Mouse (Mus musculus) neural tube, embryonic 11.5 days (tissue): ENCODE results near the gene Atp6v0b. TPM values are rescaled to one million over a fixed set of nuclear protein-coding genes. Genes with fewer than 3 reads are reported as not detected.

Experiments used
- ATAC-seq: fragments of 200-750 bp; cut with Nextera tagmentation; 2 replicates; pipeline ENCODE4 v1.8.0; 2017; ENCODE audit warnings: moderate number of reproducible peaks, mild to moderate bottlenecking, moderate TSS enrichment, moderate library complexity; ENCODE audit not compliant: insufficient read depth, low FRiP score, low TSS enrichment
- DNase-seq: peaks from one replicate; pipeline ENCODE4 v3.0.0-alpha.2; 2015; ENCODE audit warnings: low spot score
- H3K27ac ChIP-seq: fragments of 300-500 bp; sonication (generic); 2 replicates; pipeline ENCODE4 v1.5.1; 2014; ENCODE audit warnings: low read depth, mild to moderate bottlenecking, low read length
- H3K27me3 ChIP-seq: fragments of 300-500 bp; sonication (generic); 2 replicates; pipeline ENCODE4 v1.6.1; 2014; ENCODE audit warnings: mild to moderate bottlenecking, low read length, mixed read lengths; ENCODE audit not compliant: control insufficient read depth, insufficient read depth
- H3K36me3 ChIP-seq: fragments of 300-500 bp; sonication (generic); 2 replicates; pipeline ENCODE4 v1.6.1; 2014; ENCODE audit warnings: mild to moderate bottlenecking, low read length, moderate library complexity, mixed read lengths; ENCODE audit not compliant: control insufficient read depth, insufficient read depth
- H3K4me1 ChIP-seq: fragments of 300-500 bp; sonication (generic); 2 replicates; pipeline ENCODE4 v1.6.1; 2014; ENCODE audit warnings: low read length, mixed read lengths; ENCODE audit not compliant: control insufficient read depth, insufficient read depth
- H3K4me2 ChIP-seq: fragments of 300-500 bp; sonication (generic); 2 replicates; pipeline ENCODE4 v1.6.1; 2014; ENCODE audit warnings: low read depth, mild to moderate bottlenecking, moderate library complexity
- H3K4me3 ChIP-seq: fragments of 300-500 bp; sonication (generic); 2 replicates; pipeline ENCODE4 v1.5.1; 2014; ENCODE audit warnings: low read depth, low read length
- H3K9ac ChIP-seq: fragments of 300-500 bp; sonication (generic); 2 replicates; pipeline ENCODE4 v1.6.1; 2014; ENCODE audit warnings: mild to moderate bottlenecking, low read length
- H3K9me3 ChIP-seq: fragments of 300-500 bp; sonication (generic); 2 replicates; pipeline ENCODE4 v1.6.1; 2016; ENCODE audit warnings: low read length; ENCODE audit not compliant: control insufficient read depth
- WGBS: fragments of 180-500 bp; shearing (Covaris S2); extraction: QIAGEN DNeasy Blood & Tissue Kit; methylation state at CpG from one replicate; pipeline ENCODE4 v1.1.7; 2014; 5-methylcytosine and 5-hydroxymethylcytosine counted together
- polyA plus RNA-seq: library from polyadenylated mRNA; unstranded; fragments of >200 nt; fragmentation: Nextera tagmentation; extraction: Ambion mirVana; gene quantifications from 2 replicates; pipeline ENCODE4 v1.2.1, GENCODE M21; 2014

The Atp6v0b gene
- polyA plus RNA-seq, 1 experiment from 2014 or later = 249 TPM

DNA sequence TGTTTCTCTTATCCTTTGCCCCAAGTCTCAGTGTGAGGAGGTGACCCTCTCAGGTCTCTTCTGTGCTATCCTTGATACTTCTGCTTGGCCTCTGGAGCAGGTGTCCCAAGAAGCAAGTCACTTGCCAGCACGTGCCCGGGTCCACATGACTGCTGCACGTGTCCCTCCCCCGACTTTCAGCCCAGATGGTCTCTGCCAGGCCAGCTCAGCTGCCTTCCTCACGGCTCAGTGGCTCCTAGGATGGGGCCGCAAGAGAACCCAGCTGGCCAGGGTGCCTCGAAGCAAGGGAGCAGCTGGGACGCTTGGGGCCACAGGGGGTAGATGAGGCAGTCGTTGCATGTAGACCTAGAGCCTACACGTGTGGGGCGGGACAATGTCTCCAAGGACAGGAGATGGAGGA, 41.8 kb downstream of the Atp6v0b start:
- Histone ChIP-seq H3K27ac (no peak overlapping the region), H3K4me1 (no peaks in the 10 kb centered on the region), H3K4me3 (no peak overlapping the region), H3K4me2 (no peak overlapping the region), H3K9me3 (no peaks in the 10 kb centered on the region), H3K27me3 (no peaks in the 10 kb centered on the region), H3K36me3 (no peaks in the 10 kb centered on the region), H3K9ac (no peak overlapping the region)
- DNase-seq (no peak), ATAC-seq (no peak)
- 76% methylated on average over 11 of the region's 11 CpGs for WGBS

GRCm38 (mm10) chr4:117844467-117844866, 42.7 kb downstream of the Atp6v0b start:
- no peak for ATAC-seq

GRCm38 (mm10) chr4:117843101-117843500, 44.0 kb downstream of the Atp6v0b start:
- H3K27me3 ChIP-seq = no peaks in the 10 kb centered on the region
- ATAC-seq (no peak), DNase-seq (no peak)
- H3K9ac ChIP-seq = no peak overlapping the region
- no peaks in the 10 kb centered on the region for H3K9me3 ChIP-seq
- H3K27ac ChIP-seq = no peak overlapping the region
- no peak overlapping the region for H3K4me2 ChIP-seq
- H3K4me3 ChIP-seq = no peak overlapping the region
- no peaks in the 10 kb centered on the region for H3K36me3 ChIP-seq
- H3K4me1 ChIP-seq = no peaks in the 10 kb centered on the region
- 88% methylated on average over 5 of the region's 5 CpGs for WGBS

More at GRCm38 (mm10) chr4:117844467-117844866, 42.7 kb downstream of the Atp6v0b start:
- Histone ChIP-seq H3K9ac (no peak overlapping the region), H3K27me3 (no peaks in the 10 kb centered on the region), H3K4me3 (no peak overlapping the region), H3K4me1 (no peaks in the 10 kb centered on the region), H3K9me3 (no peaks in the 10 kb centered on the region), H3K36me3 (no peaks in the 10 kb centered on the region), H3K27ac (no peak overlapping the region), H3K4me2 (no peak overlapping the region)
- WGBS = 91% methylated on average over 5 of the region's 5 CpGs
- DNase-seq = no peak

GRCm38 (mm10) chr4:117841566-117841965, 45.6 kb downstream of the Atp6v0b start:
- Histone ChIP-seq H3K36me3 (no peaks in the 10 kb centered on the region), H3K4me2 (no peak overlapping the region), H3K27ac (no peak overlapping the region), H3K27me3 (no peaks in the 10 kb centered on the region), H3K9me3 (no peaks in the 10 kb centered on the region), H3K4me3 (no peak overlapping the region), H3K4me1 (no peaks in the 10 kb centered on the region), H3K9ac (no peak overlapping the region)
- WGBS = 66% methylated on average over 3 of the region's 3 CpGs
- no peak for ATAC-seq
- DNase-seq = no peak

DNA sequence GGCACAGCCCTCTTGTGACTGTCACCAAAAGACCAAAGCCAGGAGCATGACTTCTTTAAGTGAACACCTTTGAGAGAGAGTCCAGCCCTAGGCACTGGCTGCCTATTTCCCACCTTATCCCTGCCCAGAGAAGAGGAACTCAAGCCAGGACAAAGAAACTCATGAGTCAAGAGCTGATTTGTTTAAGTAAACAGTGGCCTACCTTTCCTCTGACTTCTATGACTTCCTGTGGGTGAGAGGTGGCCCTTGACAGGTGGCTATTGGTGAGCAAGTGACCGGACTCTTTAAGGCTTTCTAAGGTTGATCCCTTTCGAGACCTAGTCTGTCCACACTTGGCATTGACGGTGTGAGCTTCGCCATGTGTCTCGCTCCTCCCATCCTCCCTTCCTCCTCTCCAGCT, 46.3 kb downstream of the Atp6v0b start:
- ATAC-seq = no peak
- DNase-seq = no peak
- no peak overlapping the region for H3K4me2 ChIP-seq
- no peak overlapping the region for H3K4me3 ChIP-seq
- no peaks in the 10 kb centered on the region for H3K36me3 ChIP-seq
- WGBS = 94% methylated on average over 5 of the region's 5 CpGs
- H3K9me3 ChIP-seq = no peaks in the 10 kb centered on the region
- no peaks in the 10 kb centered on the region for H3K4me1 ChIP-seq
- no peak overlapping the region for H3K27ac ChIP-seq
- H3K27me3 ChIP-seq = no peaks in the 10 kb centered on the region
- H3K9ac ChIP-seq = no peak overlapping the region

DNA sequence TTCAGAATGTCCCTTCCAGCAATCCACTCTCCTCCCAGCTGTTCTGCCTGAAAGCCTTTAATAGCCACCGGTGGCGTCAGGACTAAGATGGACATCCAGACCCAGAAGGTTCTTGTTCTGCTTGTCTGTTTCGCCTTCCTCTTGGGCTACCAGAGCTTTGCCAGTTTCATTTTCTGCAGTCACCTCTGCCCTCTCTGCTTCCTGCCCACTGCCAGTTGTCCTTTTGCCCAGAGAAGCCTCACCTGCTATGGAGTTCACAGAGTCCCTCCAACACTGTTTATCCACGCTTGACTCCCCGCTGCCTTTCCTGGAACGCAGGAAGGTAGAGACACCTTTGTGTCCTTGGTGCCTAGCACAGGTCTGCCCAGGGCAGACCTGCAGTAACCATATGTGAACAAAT, 47.8 kb downstream of the Atp6v0b start:
- H3K4me1 ChIP-seq = peaks cover 4% of the 10 kb centered on the region; the same call in 1 of the 2 replicates
- H3K36me3 ChIP-seq = no peaks in the 10 kb centered on the region
- no peak overlapping the region for H3K9ac ChIP-seq
- no peak overlapping the region for H3K4me2 ChIP-seq
- no peak overlapping the region for H3K4me3 ChIP-seq
- H3K27me3 ChIP-seq = no peaks in the 10 kb centered on the region
- 73% methylated on average over 6 of the region's 6 CpGs for WGBS
- no peak overlapping the region for H3K27ac ChIP-seq
- ATAC-seq (no peak), DNase-seq (no peak)
- H3K9me3 ChIP-seq = no peaks in the 10 kb centered on the region

- no peak overlapping the region for H3K9ac ChIP-seq
- no peaks in the 10 kb centered on the region for H3K36me3 ChIP-seq
- H3K9me3 ChIP-seq = no peaks in the 10 kb centered on the region
- H3K4me1 ChIP-seq = peaks cover 4% of the 10 kb centered on the region; the same call in 1 of the 2 replicates
- DNase-seq = no peak
- H3K27me3 ChIP-seq = no peaks in the 10 kb centered on the region
- H3K27ac ChIP-seq = no peak overlapping the region
- no peak overlapping the region for H3K4me3 ChIP-seq
- H3K4me2 ChIP-seq = no peak overlapping the region
- no peak for ATAC-seq
- WGBS = 71% methylated on average over 4 of the region's 4 CpGs
Measured at GRCm38 (mm10) chr4:117837271-117837670, 49.9 kb downstream of the Atp6v0b start.

- H3K9ac ChIP-seq = peak overlapping the region; percentile 73
- H3K27ac ChIP-seq = no peak overlapping the region; the same call in 1 of the 2 replicates
- under 1% methylated on average over 44 of the region's 48 CpGs for WGBS
- ATAC-seq = peak; percentile 90
- H3K9me3 ChIP-seq = no peaks in the 10 kb centered on the region
- peak overlapping the region; percentile 96 for H3K4me2 ChIP-seq
- H3K36me3 ChIP-seq = no peaks in the 10 kb centered on the region
- H3K4me1 ChIP-seq = peaks cover 4% of the 10 kb centered on the region; the same call in 1 of the 2 replicates
- peak; percentile 86 for DNase-seq
- H3K27me3 ChIP-seq = no peaks in the 10 kb centered on the region
- H3K4me3 ChIP-seq = peak overlapping the region; percentile 64
Measured at GRCm38 (mm10) chr4:117836204-117836767, 50.8 kb downstream of the Atp6v0b start.

DNA sequence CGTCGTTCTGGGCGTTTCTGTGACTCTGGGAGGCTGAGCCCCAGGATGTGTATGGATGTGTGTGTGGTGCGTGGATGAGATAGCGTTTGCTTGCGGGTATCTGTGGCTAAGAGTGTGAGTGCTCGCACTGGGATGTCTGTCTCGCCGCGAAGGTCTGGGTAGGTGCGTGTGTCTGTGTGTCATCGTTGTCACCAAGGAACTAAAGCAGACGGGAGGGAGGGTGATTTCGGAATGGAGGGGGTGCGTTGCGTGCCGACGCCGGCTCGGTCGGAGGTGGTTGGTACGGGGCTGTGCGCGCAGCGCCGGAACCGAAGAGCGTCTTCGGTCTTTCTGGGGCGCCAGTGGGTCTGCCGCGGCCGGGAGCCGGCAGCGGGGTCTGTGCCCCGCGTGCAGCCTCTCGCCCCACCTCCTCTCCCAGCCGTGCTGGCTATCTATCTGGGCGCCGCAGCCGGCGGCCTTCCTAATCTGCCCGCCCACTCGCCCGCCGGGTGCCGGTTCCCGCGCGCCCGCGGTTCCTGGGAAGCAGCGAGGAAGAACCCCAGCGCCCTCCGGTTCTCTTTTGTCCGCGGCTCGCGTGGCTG, 51.5 kb downstream of the Atp6v0b start:
- under 1% methylated on average over 60 of the region's 60 CpGs for whole genome bisulfite sequencing
- DNase-seq (peak; percentile 54), ATAC-seq (peak; percentile 32)
- Histone ChIP-seq H3K4me3 (peak overlapping the region; percentile 64), H3K4me1 (peaks cover 4% of the 10 kb centered on the region; the same call in 1 of the 2 replicates), H3K27me3 (0 out of 2 replicates have a peak, but pooled peaks cover 2% of the 10 kb centered on the region), H3K4me2 (peak overlapping the region; percentile 96), H3K9me3 (no peaks in the 10 kb centered on the region), H3K36me3 (no peaks in the 10 kb centered on the region), H3K9ac (peak overlapping the region; percentile 73), H3K27ac (peak overlapping the region; percentile 46; the same call in 1 of the 2 replicates)
